Mouse (Mus musculus): ENCODE data around the gene Gucy2g. TPM values are rescaled to one million over a fixed set of nuclear protein-coding genes. Genes with fewer than 3 reads are reported as not detected.

Gucy2g gene
- polyA plus RNA-seq, 1 experiment from 2014 or later = 0.05 TPM

DNA sequence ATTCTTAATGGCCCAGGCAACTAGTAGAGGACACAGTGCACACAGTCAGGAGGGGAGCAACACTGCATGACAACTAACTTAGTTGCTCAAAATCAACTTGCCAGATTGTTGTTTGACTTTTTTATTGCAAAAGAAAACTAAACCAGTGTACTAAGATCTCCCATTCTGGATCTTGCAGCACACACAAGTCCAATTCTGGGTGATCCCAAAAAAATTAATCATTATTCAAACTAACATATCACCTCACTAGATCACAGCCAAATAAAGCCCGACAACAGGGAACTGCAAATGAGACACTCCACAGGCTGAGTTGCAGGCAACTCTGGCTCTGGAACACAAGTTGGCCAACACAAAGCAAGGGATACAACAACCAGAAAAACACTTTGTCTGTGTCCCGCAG, 74.3 kb downstream of the Gucy2g start:
- H3K36me3 ChIP-seq (ENCODE audit: control insufficient read depth, insufficient read depth, low read length) = no peaks in the 10 kb centered on the region
- H3K4me1 ChIP-seq (ENCODE audit: control insufficient read depth, insufficient read depth, low read length) = no peaks in the 10 kb centered on the region
- 80% methylated on average over 2 of the region's 2 CpGs for WGBS
- no peak overlapping the region for H3K9ac ChIP-seq (ENCODE audit: low read length)
- no peak for ATAC-seq (ENCODE audit: insufficient read depth, low FRiP score)
- no peaks in the 10 kb centered on the region for H3K27me3 ChIP-seq (ENCODE audit: control insufficient read depth, insufficient read depth, low read length)
- H3K4me2 ChIP-seq (ENCODE audit: low read depth, low read length) = no peak overlapping the region
- no peak overlapping the region for H3K27ac ChIP-seq (ENCODE audit: low read length)
- H3K9me3 ChIP-seq (replicated peaks; ENCODE audit: control insufficient read depth, low read length) = peaks cover 3% of the 10 kb centered on the region; the same call in 1 of the 2 replicates
- no peak overlapping the region for H3K4me3 ChIP-seq (replicated peaks; ENCODE audit: low read length)

DNA sequence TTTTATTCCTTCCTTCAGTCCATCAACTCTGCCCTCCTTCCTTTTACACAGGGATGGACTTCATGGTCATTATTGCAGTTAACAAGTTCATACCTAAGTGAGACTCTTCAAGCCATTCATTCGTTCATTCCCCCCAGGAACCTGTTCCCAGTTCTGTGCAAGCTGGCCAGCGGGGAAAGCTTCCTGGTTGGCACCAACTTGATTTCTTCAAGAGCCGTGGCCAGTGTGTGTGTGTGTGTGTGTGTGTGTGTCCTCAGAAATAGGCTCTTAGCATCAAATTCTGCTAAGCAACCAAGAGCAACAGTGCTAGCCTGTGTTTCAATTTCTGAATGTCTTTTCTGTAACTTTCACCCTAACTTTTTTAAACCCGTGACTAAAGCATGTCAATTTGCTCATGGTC, 75.1 kb downstream of the Gucy2g start:
- no peak overlapping the region for H3K9ac ChIP-seq (ENCODE audit: low read length)
- H3K9me3 ChIP-seq (replicated peaks; ENCODE audit: control insufficient read depth, low read length) = peaks cover 3% of the 10 kb centered on the region; the same call in 1 of the 2 replicates
- ATAC-seq (ENCODE audit: insufficient read depth, low FRiP score) = no peak
- no peak overlapping the region for H3K27ac ChIP-seq (ENCODE audit: low read length)
- H3K36me3 ChIP-seq (ENCODE audit: control insufficient read depth, insufficient read depth, low read length) = no peaks in the 10 kb centered on the region
- no peaks in the 10 kb centered on the region for H3K27me3 ChIP-seq (ENCODE audit: control insufficient read depth, insufficient read depth, low read length)
- H3K4me1 ChIP-seq (ENCODE audit: control insufficient read depth, insufficient read depth, low read length) = no peaks in the 10 kb centered on the region
- WGBS = 78% methylated on average over 4 of the region's 4 CpGs
- no peak overlapping the region for H3K4me2 ChIP-seq (ENCODE audit: low read depth, low read length)
- no peak overlapping the region for H3K4me3 ChIP-seq (replicated peaks; ENCODE audit: low read length)

DNA sequence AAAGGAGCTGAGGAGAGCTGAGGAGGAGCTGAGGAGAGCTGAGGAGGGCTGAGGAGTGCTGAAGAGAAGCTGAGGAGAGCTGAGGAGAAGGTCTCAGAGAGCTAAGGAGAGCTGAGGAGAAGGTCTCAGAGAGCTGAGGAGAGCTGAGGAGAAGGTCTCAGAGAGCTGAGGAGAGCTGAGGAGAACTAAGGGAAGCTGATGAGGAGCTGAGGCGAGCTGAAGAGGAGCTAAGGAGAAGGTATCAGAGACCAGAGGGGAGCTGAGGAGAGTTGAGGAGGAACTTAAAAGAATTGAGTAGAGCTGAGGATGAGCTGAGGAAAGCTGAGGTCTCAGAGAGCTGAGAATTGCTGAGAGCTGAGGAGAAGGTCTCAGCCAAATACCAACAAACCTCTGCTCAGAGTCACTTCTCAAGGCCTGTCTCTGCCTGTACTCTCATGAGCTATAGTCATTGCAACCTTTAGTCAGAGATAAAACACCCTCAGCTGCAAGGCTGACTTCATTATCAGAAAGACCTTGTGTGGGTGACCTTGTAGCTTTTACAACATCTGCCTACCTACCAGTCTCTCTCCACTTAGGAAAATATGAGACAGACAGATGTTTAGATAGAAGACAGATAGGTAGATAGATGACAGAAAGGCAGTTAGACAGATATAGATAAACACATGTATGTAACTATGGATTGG, 75.7 kb downstream of the Gucy2g start:
- H3K27me3 ChIP-seq (ENCODE audit: control insufficient read depth, insufficient read depth, low read length) = no peaks in the 10 kb centered on the region
- H3K27ac ChIP-seq (ENCODE audit: low read length) = no peak overlapping the region
- peaks cover 3% of the 10 kb centered on the region; the same call in 1 of the 2 replicates for H3K9me3 ChIP-seq (replicated peaks; ENCODE audit: control insufficient read depth, low read length)
- H3K9ac ChIP-seq (ENCODE audit: low read length) = no peak overlapping the region
- ATAC-seq (ENCODE audit: insufficient read depth, low FRiP score) = no peak
- H3K36me3 ChIP-seq (ENCODE audit: control insufficient read depth, insufficient read depth, low read length) = no peaks in the 10 kb centered on the region
- H3K4me1 ChIP-seq (ENCODE audit: control insufficient read depth, insufficient read depth, low read length) = no peaks in the 10 kb centered on the region
- H3K4me3 ChIP-seq (replicated peaks; ENCODE audit: low read length) = no peak overlapping the region
- 76% methylated on average over 1 of the region's 1 CpGs for WGBS
- no peak overlapping the region for H3K4me2 ChIP-seq (ENCODE audit: low read depth, low read length)

DNA sequence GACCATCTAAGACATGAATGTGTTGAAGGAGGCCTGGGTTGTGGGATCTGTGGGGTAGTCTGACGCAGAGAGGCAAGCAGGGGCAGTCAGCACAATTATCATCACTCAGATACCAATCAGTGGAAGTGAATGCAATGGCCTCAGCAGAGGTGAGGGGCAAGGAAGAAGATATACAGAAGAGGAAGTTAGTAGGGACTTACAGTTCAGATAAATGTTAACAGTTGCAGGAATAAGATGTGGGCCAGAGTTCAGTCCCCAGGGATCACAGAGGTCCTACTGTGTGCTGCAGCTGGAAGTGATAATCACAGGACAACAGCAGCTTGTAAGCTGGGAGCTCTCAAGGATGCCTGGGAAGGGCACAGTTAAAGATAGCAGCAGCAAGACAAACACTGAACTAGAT, 76.9 kb downstream of the Gucy2g start:
- Histone ChIP-seq H3K4me1 (ENCODE audit: control insufficient read depth, insufficient read depth, low read length) (no peaks in the 10 kb centered on the region), H3K36me3 (ENCODE audit: control insufficient read depth, insufficient read depth, low read length) (no peaks in the 10 kb centered on the region), H3K4me2 (ENCODE audit: low read depth, low read length) (no peak overlapping the region), H3K9me3 (replicated peaks; ENCODE audit: control insufficient read depth, low read length) (no peaks in the 10 kb centered on the region), H3K27me3 (ENCODE audit: control insufficient read depth, insufficient read depth, low read length) (no peaks in the 10 kb centered on the region), H3K9ac (ENCODE audit: low read length) (no peak overlapping the region), H3K4me3 (replicated peaks; ENCODE audit: low read length) (no peak overlapping the region), H3K27ac (ENCODE audit: low read length) (no peak overlapping the region)
- no peak for ATAC-seq (ENCODE audit: insufficient read depth, low FRiP score)
- 71% methylated on average over 1 of the region's 1 CpGs for WGBS

DNA sequence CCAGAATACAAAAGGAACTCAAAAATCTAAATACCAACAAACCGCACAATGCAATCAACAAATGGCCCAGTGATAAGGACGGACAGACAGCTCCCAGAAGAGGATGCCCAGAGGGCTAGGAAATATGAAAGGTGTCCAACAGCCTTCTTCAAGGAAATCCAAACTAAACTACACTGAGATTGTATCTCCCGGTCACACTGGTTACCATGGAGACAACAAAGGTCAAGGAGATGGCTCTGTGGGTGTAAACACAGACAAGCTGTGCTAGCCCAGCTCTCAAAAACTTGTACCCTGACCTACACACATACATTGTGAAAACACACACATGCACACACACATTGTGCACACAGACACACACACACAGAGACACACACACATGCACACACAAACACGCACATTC, 78.8 kb downstream of the Gucy2g start:
- no peak for ATAC-seq (ENCODE audit: insufficient read depth, low FRiP score)
- no peak overlapping the region for H3K4me2 ChIP-seq (ENCODE audit: low read depth, low read length)
- no peaks in the 10 kb centered on the region for H3K36me3 ChIP-seq (ENCODE audit: control insufficient read depth, insufficient read depth, low read length)
- no peaks in the 10 kb centered on the region for H3K27me3 ChIP-seq (ENCODE audit: control insufficient read depth, insufficient read depth, low read length)
- H3K27ac ChIP-seq (ENCODE audit: low read length) = no peak overlapping the region
- H3K9ac ChIP-seq (ENCODE audit: low read length) = no peak overlapping the region
- H3K9me3 ChIP-seq (replicated peaks; ENCODE audit: control insufficient read depth, low read length) = no peaks in the 10 kb centered on the region
- WGBS = 66% methylated on average over 4 of the region's 4 CpGs
- no peaks in the 10 kb centered on the region for H3K4me1 ChIP-seq (ENCODE audit: control insufficient read depth, insufficient read depth, low read length)
- H3K4me3 ChIP-seq (replicated peaks; ENCODE audit: low read length) = no peak overlapping the region

DNA sequence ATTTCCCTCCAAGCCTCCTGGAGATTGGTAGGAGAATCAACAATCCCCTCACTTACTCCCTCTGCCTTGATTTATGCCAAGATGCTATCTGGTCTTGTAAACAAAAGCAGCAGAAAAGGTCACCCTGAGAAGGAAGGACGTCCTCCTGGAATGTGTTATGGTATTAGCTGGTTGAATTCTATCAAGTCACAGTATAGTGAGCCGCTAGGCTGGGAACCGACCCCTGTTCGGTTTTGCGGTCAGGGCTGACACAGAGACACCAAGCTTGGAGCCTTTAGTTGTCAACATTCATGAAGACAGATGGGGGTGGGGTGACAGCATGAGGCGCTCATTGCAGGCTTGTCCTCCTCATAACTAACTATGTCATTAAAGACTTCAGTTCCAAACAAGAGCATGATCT, 81.2 kb downstream of the Gucy2g start:
- no peak overlapping the region for H3K9ac ChIP-seq (ENCODE audit: low read length)
- ATAC-seq (ENCODE audit: insufficient read depth, low FRiP score) = no peak
- no peaks in the 10 kb centered on the region for H3K9me3 ChIP-seq (replicated peaks; ENCODE audit: control insufficient read depth, low read length)
- H3K36me3 ChIP-seq (ENCODE audit: control insufficient read depth, insufficient read depth, low read length) = no peaks in the 10 kb centered on the region
- H3K27ac ChIP-seq (ENCODE audit: low read length) = no peak overlapping the region
- no peaks in the 10 kb centered on the region for H3K27me3 ChIP-seq (ENCODE audit: control insufficient read depth, insufficient read depth, low read length)
- H3K4me1 ChIP-seq (ENCODE audit: control insufficient read depth, insufficient read depth, low read length) = no peaks in the 10 kb centered on the region
- H3K4me3 ChIP-seq (replicated peaks; ENCODE audit: low read length) = no peak overlapping the region
- WGBS = 44% methylated on average over 6 of the region's 6 CpGs
- H3K4me2 ChIP-seq (ENCODE audit: low read depth, low read length) = no peak overlapping the region

GRCm38 (mm10) chr19:55158606-55159005, 82.4 kb downstream of the Gucy2g start:
- Histone ChIP-seq H3K9me3 (replicated peaks; ENCODE audit: control insufficient read depth, low read length) (no peaks in the 10 kb centered on the region), H3K9ac (ENCODE audit: low read length) (no peak overlapping the region), H3K4me1 (ENCODE audit: control insufficient read depth, insufficient read depth, low read length) (no peaks in the 10 kb centered on the region), H3K36me3 (ENCODE audit: control insufficient read depth, insufficient read depth, low read length) (no peaks in the 10 kb centered on the region), H3K4me2 (ENCODE audit: low read depth, low read length) (no peak overlapping the region), H3K4me3 (replicated peaks; ENCODE audit: low read length) (no peak overlapping the region), H3K27ac (ENCODE audit: low read length) (no peak overlapping the region), H3K27me3 (ENCODE audit: control insufficient read depth, insufficient read depth, low read length) (no peaks in the 10 kb centered on the region)
- no peak for ATAC-seq (ENCODE audit: insufficient read depth, low FRiP score)
- 57% methylated on average over 8 of the region's 8 CpGs for WGBS

DNA sequence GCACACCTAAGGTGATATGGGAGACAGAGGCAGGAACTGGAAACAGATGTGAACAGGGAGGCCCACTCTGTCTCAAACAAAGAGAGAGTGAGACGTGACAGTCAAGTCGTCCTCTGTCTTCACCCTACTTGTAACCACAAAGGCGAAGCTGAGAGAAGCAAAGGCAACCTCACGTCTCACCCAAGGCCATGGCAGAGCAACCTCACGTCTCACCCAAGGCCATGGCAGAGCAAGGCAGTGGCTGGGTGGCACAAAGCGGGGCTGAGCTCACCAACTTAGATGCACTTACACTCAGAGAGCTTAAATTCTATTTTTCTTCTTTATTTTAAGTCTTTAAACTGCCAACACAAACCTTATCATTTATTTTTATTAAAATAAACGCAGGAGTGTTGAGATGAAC, 84.0 kb downstream of the Gucy2g start:
- no peak overlapping the region for H3K27ac ChIP-seq (ENCODE audit: low read length)
- H3K27me3 ChIP-seq (ENCODE audit: control insufficient read depth, insufficient read depth, low read length) = no peaks in the 10 kb centered on the region
- no peaks in the 10 kb centered on the region for H3K4me1 ChIP-seq (ENCODE audit: control insufficient read depth, insufficient read depth, low read length)
- 88% methylated on average over 7 of the region's 7 CpGs for WGBS
- no peak for ATAC-seq (ENCODE audit: insufficient read depth, low FRiP score)
- no peak overlapping the region for H3K9ac ChIP-seq (ENCODE audit: low read length)
- no peaks in the 10 kb centered on the region for H3K36me3 ChIP-seq (ENCODE audit: control insufficient read depth, insufficient read depth, low read length)
- H3K4me3 ChIP-seq (replicated peaks; ENCODE audit: low read length) = no peak overlapping the region
- H3K4me2 ChIP-seq (ENCODE audit: low read depth, low read length) = no peak overlapping the region
- H3K9me3 ChIP-seq (replicated peaks; ENCODE audit: control insufficient read depth, low read length) = no peaks in the 10 kb centered on the region

DNA sequence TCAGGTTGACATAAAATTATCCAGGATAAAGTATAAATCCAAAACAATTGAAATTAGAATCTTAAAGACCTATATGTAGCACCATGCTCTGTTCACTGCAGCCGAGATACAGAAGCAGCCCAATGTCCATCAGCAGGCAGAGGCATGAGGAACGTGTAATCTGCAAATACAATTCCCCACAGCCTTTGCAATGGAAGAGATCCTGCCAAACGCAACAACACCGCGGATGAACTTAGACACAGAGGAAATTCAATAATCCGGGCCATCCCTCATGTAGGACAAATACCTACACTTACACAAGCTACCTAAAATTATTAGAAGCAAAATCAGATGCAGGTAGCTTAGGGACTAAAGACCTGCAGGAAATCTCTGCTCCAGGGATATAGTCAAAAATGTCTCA, 88.1 kb downstream of the Gucy2g start:
- no peaks in the 10 kb centered on the region for H3K9me3 ChIP-seq (replicated peaks; ENCODE audit: control insufficient read depth, low read length)
- no peaks in the 10 kb centered on the region for H3K27me3 ChIP-seq (ENCODE audit: control insufficient read depth, insufficient read depth, low read length)
- ATAC-seq (ENCODE audit: insufficient read depth, low FRiP score) = no peak
- H3K9ac ChIP-seq (ENCODE audit: low read length) = no peak overlapping the region
- H3K4me1 ChIP-seq (ENCODE audit: control insufficient read depth, insufficient read depth, low read length) = no peaks in the 10 kb centered on the region
- no peak overlapping the region for H3K4me2 ChIP-seq (ENCODE audit: low read depth, low read length)
- H3K36me3 ChIP-seq (ENCODE audit: control insufficient read depth, insufficient read depth, low read length) = no peaks in the 10 kb centered on the region
- H3K27ac ChIP-seq (ENCODE audit: low read length) = no peak overlapping the region
- WGBS = 87% methylated on average over 6 of the region's 6 CpGs
- no peak overlapping the region for H3K4me3 ChIP-seq (replicated peaks; ENCODE audit: low read length)

Measured in stomach, embryonic 16.5 days (tissue).